Mouse (Mus musculus): ENCODE measurements around the gene Rdm1. TPM values are rescaled to one million over a fixed set of nuclear protein-coding genes. Genes with fewer than 3 reads are reported as not detected.
"Not testable (repeated sequence)": the region's sequence is repeated elsewhere in the genome, so short reads cannot be mapped to it uniquely, and the experiment has no call there.

Gene Rdm1
- polyA plus RNA-seq, 1 experiment from 2014 or later = 52.1 TPM

DNA sequence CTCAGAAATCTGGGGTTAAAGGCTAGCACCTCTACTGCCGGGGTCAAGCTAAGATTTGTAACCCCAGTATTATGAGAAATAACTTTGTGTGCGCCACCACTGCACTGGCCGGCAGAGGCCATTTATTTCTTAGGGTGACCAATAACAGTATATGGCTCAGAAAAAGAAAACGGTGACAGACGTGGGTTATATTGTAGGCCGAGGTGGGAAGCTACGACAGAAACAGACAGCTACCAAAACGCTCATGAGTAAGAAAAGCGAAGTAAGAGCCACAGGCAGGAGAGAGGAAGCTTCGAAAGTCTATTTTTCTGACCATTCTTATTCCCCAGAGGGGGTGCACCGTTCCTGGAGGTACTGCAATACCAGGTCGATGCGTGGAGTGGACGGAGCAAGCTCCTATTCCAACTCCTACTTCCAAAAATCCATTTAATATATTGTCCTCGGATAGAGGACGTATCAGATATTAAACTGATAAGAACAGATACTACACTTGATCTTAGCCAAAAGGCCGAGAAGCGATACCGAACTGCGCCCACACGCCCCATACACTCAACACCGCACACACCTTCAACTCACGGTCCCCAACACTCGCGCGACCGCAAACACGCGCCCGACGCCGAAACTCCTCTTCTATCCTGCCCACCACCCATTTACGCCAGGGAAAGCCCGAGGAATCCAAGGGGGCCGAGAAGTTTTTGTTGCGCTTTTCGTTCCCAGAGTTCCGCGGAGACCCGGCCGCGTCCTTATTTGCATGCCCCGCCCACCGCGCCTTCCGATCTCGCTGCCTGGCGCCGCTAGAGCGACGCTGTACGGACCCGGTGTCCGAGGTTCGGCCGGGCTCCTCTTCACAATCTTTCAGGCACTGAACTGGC, 18.7 kb downstream of the Rdm1 start:
- peak overlapping the region; percentile 51 for H3K4me2 ChIP-seq (ENCODE audit: low read depth, low read length)
- H3K27ac ChIP-seq (ENCODE audit: low read length) = peak overlapping the region; percentile 88
- not testable (repeated sequence) for H3K36me3 ChIP-seq (ENCODE audit: control insufficient read depth, insufficient read depth, low read length); H3K4me1 ChIP-seq (replicated peaks; ENCODE audit: control insufficient read depth, insufficient read depth, low read length); H3K9me3 ChIP-seq (ENCODE audit: control insufficient read depth, low read length); H3K27me3 ChIP-seq (ENCODE audit: control insufficient read depth, insufficient read depth, low read depth, low read length)
- peak overlapping the region; percentile 38 for H3K4me3 ChIP-seq (ENCODE audit: low read length)
- WGBS = under 1% methylated on average over 43 of the region's 56 CpGs
- peak; percentile 84 for ATAC-seq (ENCODE audit: low read depth)
- peak overlapping the region; percentile 60 for H3K9ac ChIP-seq (ENCODE audit: low read length)

DNA sequence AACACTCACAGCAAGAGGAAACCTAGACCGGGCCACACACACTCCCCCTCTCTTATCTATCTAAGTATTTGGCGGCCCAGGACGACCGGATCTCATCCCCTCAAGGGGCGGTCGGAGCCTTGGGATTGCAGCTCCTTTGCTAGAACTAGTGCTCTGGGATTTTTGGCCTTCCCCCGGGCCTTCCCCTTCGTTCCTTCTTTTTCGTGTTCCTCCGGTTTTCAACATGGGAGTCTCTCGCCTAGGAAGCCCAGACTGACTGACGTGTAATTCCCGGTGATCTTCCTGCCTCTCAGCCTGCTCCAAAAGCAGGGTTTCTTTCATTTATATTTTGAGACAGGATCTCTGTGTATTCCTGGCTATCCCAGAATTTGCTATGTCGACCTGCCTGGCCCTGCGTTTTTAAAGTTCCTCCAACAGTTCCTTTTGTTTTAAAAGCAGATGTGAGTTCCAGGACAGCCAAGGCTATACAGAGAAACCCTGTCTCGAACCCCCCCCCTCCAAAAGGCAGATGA, 19.3 kb downstream of the Rdm1 start:
- H3K27me3 ChIP-seq (ENCODE audit: control insufficient read depth, insufficient read depth, low read depth, low read length); ATAC-seq (ENCODE audit: low read depth); H3K36me3 ChIP-seq (ENCODE audit: control insufficient read depth, insufficient read depth, low read length); H3K9me3 ChIP-seq (ENCODE audit: control insufficient read depth, low read length); H3K4me1 ChIP-seq (replicated peaks; ENCODE audit: control insufficient read depth, insufficient read depth, low read length): not testable (repeated sequence)
- Histone ChIP-seq H3K27ac (ENCODE audit: low read length) (peak overlapping the region; percentile 88), H3K9ac (ENCODE audit: low read length) (peak overlapping the region; percentile 60), H3K4me2 (ENCODE audit: low read depth, low read length) (peak overlapping the region; percentile 51), H3K4me3 (ENCODE audit: low read length) (peak overlapping the region; percentile 38)
- 12% methylated on average over 12 of the region's 16 CpGs for WGBS

DNA sequence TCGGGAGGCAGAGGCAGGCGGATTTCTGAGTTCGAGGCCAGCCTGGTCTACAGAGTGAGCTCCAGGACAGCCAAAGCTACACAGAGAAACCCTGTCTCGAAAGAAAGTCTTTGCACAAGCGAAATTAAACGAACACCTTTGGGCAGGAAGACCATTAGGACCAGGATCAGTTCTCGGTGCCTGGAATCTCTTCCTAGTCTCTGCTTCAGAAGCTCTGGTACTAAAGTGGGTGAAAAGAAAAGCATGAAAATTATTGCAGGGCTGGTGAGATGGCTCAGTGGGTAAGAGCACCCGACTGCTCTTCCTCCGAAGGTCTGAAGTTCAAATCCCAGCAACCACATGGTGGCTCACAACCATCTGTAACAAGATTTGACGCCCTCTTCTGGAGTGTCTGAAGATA, 20.1 kb downstream of the Rdm1 start:
- H3K36me3 ChIP-seq (ENCODE audit: control insufficient read depth, insufficient read depth, low read length); H3K9me3 ChIP-seq (ENCODE audit: control insufficient read depth, low read length); H3K4me1 ChIP-seq (replicated peaks; ENCODE audit: control insufficient read depth, insufficient read depth, low read length); H3K4me2 ChIP-seq (ENCODE audit: low read depth, low read length); H3K4me3 ChIP-seq (ENCODE audit: low read length); H3K27ac ChIP-seq (ENCODE audit: low read length); ATAC-seq (ENCODE audit: low read depth); H3K9ac ChIP-seq (ENCODE audit: low read length); H3K27me3 ChIP-seq (ENCODE audit: control insufficient read depth, insufficient read depth, low read depth, low read length): not testable (repeated sequence)
- WGBS = 91% methylated on average over 10 of the region's 10 CpGs

DNA sequence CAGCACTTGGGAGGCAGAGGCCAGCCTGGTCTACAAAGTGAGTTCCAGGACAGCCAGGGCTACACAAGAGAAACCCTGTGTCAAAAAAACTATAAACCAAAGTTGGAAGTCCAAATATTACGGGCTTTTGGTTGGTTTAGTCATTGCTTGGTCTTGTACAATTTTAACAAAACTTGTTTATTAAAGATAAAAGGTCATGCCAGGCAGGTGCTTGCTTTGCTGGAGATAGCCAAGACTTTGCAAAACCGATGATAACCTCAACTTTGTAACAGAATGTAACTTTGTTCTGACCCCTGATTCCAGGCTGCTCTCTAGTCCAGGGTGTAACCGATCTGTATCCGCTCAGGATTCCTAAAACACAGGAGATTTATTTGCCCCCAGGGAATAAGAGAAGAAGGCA, 29.4 kb downstream of the Rdm1 start:
- Histone ChIP-seq H3K27me3 (ENCODE audit: control insufficient read depth, insufficient read depth, low read depth, low read length) (no peaks in the 10 kb centered on the region; the same call in 1 of the 2 replicates), H3K9ac (ENCODE audit: low read length) (no peak overlapping the region), H3K36me3 (ENCODE audit: control insufficient read depth, insufficient read depth, low read length) (no peaks in the 10 kb centered on the region), H3K4me1 (replicated peaks; ENCODE audit: control insufficient read depth, insufficient read depth, low read length) (0 out of 2 replicates have a peak, but pooled peaks cover 4% of the 10 kb centered on the region), H3K4me2 (ENCODE audit: low read depth, low read length) (no peak overlapping the region), H3K9me3 (ENCODE audit: control insufficient read depth, low read length) (no peaks in the 10 kb centered on the region), H3K4me3 (ENCODE audit: low read length) (no peak overlapping the region), H3K27ac (ENCODE audit: low read length) (no peak overlapping the region)
- no peak for ATAC-seq (ENCODE audit: low read depth)
- WGBS = 80% methylated on average over 4 of the region's 4 CpGs

GRCm38 (mm10) chr11:101657528-101657885, 30.5 kb downstream of the Rdm1 start:
- peak overlapping the region; percentile 34 for H3K4me3 ChIP-seq (ENCODE audit: low read length)
- peak overlapping the region; percentile 93 for H3K27ac ChIP-seq (ENCODE audit: low read length)
- peak overlapping the region; percentile 54 for H3K4me2 ChIP-seq (ENCODE audit: low read depth, low read length)
- no peaks in the 10 kb centered on the region for H3K9me3 ChIP-seq (ENCODE audit: control insufficient read depth, low read length)
- peak; percentile 53 for ATAC-seq (ENCODE audit: low read depth)
- H3K9ac ChIP-seq (ENCODE audit: low read length) = peak overlapping the region; percentile 68
- no peaks in the 10 kb centered on the region for H3K36me3 ChIP-seq (ENCODE audit: control insufficient read depth, insufficient read depth, low read length)
- H3K4me1 ChIP-seq (replicated peaks; ENCODE audit: control insufficient read depth, insufficient read depth, low read length) = 0 out of 2 replicates have a peak, but pooled peaks cover 4% of the 10 kb centered on the region
- H3K27me3 ChIP-seq (ENCODE audit: control insufficient read depth, insufficient read depth, low read depth, low read length) = no peaks in the 10 kb centered on the region; the same call in 1 of the 2 replicates
- 2% methylated on average over 3 of the region's 3 CpGs for WGBS

DNA sequence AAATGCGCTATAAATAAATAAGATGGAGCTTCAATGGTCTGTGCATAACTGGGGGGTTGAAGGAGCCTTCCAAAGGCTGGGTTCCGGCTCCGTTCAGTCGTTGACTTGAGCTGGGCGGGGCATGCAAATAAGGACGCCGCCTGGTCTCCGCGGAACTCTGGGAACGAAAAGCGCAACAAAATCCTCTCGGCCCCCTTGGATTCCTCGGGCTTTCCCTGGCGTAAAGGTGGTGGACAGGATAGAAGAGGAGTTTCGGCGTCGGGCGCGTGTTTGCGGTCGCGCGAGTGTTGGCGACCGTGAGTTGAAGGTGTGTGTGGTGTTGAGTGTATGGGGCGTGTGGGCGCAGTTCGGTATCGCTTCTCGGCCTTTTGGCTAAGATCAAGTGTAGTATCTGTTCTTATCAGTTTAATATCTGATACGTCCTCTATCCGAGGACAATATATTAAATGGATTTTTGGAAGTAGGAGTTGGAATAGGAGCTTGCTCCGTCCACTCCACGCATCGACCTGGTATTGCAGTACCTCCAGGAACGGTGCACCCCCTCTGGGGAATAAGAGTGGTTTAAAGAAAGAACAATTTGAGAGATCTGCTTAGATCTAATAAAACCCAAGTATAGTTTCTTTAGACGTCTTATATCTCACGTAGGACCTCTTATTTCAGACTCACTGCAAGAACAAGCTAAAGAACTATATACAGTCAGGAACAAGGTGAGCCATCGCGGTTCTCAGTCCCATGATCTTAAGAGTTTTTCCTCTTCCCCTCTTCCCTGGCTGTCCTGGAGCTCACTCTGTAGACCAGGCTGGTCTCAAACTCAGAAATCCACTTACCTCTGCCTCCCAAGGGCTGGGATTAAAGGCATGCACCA, 31.1 kb downstream of the Rdm1 start:
- H3K27me3 ChIP-seq (ENCODE audit: control insufficient read depth, insufficient read depth, low read depth, low read length); H3K9me3 ChIP-seq (ENCODE audit: control insufficient read depth, low read length); H3K4me1 ChIP-seq (replicated peaks; ENCODE audit: control insufficient read depth, insufficient read depth, low read length); H3K36me3 ChIP-seq (ENCODE audit: control insufficient read depth, insufficient read depth, low read length): not testable (repeated sequence)
- H3K27ac ChIP-seq (ENCODE audit: low read length) = peak overlapping the region; percentile 93
- peak overlapping the region; percentile 68 for H3K9ac ChIP-seq (ENCODE audit: low read length)
- H3K4me2 ChIP-seq (ENCODE audit: low read depth, low read length) = peak overlapping the region; percentile 54
- WGBS = under 1% methylated on average over 38 of the region's 40 CpGs
- H3K4me3 ChIP-seq (ENCODE audit: low read length) = peak overlapping the region; percentile 34
- peak; percentile 92 for ATAC-seq (ENCODE audit: low read depth)

- ATAC-seq (ENCODE audit: low read depth) = peak; percentile 26; the same call in 1 of the 2 replicates
- H3K9ac ChIP-seq (ENCODE audit: low read length) = no peak overlapping the region
- WGBS = 21% methylated on average over 10 of the region's 10 CpGs
- H3K4me1 ChIP-seq (replicated peaks; ENCODE audit: control insufficient read depth, insufficient read depth, low read length) = 0 out of 2 replicates have a peak, but pooled peaks cover 4% of the 10 kb centered on the region
- H3K4me2 ChIP-seq (ENCODE audit: low read depth, low read length) = no peak overlapping the region
- no peaks in the 10 kb centered on the region for H3K36me3 ChIP-seq (ENCODE audit: control insufficient read depth, insufficient read depth, low read length)
- H3K9me3 ChIP-seq (ENCODE audit: control insufficient read depth, low read length) = no peaks in the 10 kb centered on the region
- H3K27me3 ChIP-seq (ENCODE audit: control insufficient read depth, insufficient read depth, low read depth, low read length) = no peaks in the 10 kb centered on the region
- no peak overlapping the region for H3K4me3 ChIP-seq (ENCODE audit: low read length)
- peak overlapping the region; percentile 83 for H3K27ac ChIP-seq (ENCODE audit: low read length)
Measured at GRCm38 (mm10) chr11:101658751-101659558, 32.0 kb downstream of the Rdm1 start.

- Histone ChIP-seq H3K4me3 (ENCODE audit: low read length) (no peak overlapping the region), H3K4me2 (ENCODE audit: low read depth, low read length) (no peak overlapping the region)
- ATAC-seq (ENCODE audit: low read depth) = no peak
Measured at GRCm38 (mm10) chr11:101661191-101661590, 34.2 kb downstream of the Rdm1 start.

More at GRCm38 (mm10) chr11:101661191-101661590, 34.2 kb downstream of the Rdm1 start:
- WGBS = 58% methylated on average over 7 of the region's 7 CpGs
- H3K27me3 ChIP-seq (ENCODE audit: control insufficient read depth, insufficient read depth, low read depth, low read length) = no peaks in the 10 kb centered on the region
- H3K9ac ChIP-seq (ENCODE audit: low read length) = no peak overlapping the region
- 0 out of 2 replicates have a peak, but pooled peaks cover 4% of the 10 kb centered on the region for H3K4me1 ChIP-seq (replicated peaks; ENCODE audit: control insufficient read depth, insufficient read depth, low read length)
- H3K36me3 ChIP-seq (ENCODE audit: control insufficient read depth, insufficient read depth, low read length) = no peaks in the 10 kb centered on the region
- no peaks in the 10 kb centered on the region for H3K9me3 ChIP-seq (ENCODE audit: control insufficient read depth, low read length)
- no peak overlapping the region for H3K27ac ChIP-seq (ENCODE audit: low read length)
